Mouse (Mus musculus) MEL-GATA-1-ER (cell line): ENCODE measurements around the gene Htr1d.

Experiments used
- DNase-seq: peaks from one replicate; pipeline ENCODE4 v3.0.0-alpha.2; 2012; ENCODE audit warnings: low read depth; ENCODE audit errors: extremely low read depth

Htr1d gene

GRCm38 (mm10) chr4:136452286-136452685 is 29.0 kb downstream of the Htr1d start:
- no peak for DNase-seq

DNA sequence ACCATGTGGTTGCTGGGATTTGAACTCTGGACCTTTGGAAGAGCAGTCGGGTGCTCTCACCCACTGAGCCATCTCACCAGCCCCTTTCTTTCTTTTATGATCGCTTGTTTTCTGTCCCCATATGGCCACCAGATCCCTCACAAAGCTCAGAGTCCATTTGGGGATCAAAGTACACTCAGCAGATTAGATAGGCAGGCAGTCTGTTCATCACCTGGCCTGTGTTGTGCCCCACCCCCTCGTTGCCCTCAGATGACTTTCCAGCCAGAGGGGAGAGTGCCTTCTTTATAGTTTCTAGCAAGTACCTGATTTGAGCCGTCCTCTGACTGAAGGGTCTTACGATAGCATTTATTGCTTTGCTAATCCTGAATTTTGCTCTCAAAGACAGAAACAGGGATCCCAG is 29.5 kb downstream of the Htr1d start:
- DNase-seq: no peak

- peak; percentile 42 for DNase-seq
These were observed 31.5 kb downstream of the Htr1d start for GRCm38 (mm10) chr4:136454850-136455260.

DNA sequence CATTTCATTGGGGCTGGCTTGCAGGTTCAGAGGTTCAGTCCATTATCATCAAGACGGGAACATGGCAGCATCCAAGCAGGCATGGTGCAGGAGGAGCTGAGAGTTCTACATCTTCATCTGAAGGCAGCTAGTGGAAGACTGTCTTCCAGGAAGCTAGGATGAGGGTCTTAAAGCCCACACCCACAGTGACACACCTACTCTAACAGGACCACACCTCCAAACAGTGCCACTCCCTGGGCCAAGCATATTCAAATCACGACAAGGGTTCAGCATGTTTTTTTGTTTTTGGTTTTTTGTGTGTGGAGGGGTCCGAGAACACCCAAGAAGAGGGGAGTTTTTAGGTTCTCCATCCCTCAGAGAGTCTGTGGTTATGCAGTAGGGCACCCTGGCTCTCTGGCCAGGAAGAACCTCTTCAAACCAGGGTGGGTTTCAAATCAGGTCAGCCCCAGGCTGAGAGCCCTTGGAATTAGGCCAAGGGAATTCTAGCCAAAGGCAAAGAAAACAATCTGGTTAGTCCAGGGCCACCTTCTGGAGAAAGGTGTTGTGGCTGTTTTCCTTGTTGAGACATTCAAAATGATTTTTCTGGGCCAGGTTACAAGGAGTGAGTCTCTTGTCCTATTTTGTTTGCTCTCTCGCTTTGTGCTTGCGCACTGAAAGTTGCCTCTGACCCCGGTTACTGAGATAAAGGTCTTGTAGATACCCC is 33.3 kb downstream of the Htr1d start:
- no peak for DNase-seq

DNA sequence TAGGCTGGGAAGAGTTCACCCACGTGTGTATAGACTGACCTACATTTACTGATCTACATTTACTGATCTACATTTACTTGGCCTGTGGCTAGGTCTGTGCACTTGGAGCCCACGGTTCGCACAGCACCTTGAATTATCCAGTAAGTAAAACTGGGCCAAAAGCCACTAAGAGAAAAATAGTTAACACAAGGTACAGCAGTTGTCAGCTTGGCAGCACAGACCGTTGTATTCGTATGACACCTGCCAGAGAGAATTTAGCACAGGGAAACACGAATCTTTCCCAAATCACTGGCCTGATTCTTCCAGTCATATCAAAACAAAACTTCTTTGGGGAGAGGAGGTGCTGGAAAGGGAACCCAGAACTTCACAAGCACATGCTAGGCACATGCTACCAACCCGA is 35.0 kb downstream of the Htr1d start:
- DNase-seq: no peak

GRCm38 (mm10) chr4:136459210-136459609 is 35.9 kb downstream of the Htr1d start:
- no peak for DNase-seq

DNA sequence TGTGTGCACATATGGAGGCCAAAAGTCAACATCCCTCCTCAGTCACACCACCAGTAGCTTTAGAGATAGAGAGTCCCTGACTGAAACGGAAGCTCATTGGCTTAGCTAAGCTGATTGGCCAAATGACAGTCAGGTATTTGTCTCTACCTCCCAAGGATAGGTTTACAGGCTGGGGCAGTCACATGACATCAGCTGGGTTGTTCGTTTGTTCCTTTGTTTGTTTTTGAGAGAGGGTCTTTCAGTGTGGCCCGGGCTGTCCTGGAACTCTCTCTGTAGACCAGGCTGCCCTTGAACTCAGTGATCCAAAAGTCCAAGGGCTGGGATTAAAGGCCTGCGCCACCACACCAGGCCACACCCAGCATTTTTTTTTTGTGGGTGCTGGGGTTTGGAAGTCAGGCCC is 37.9 kb downstream of the Htr1d start:
- DNase-seq: no peak

DNA sequence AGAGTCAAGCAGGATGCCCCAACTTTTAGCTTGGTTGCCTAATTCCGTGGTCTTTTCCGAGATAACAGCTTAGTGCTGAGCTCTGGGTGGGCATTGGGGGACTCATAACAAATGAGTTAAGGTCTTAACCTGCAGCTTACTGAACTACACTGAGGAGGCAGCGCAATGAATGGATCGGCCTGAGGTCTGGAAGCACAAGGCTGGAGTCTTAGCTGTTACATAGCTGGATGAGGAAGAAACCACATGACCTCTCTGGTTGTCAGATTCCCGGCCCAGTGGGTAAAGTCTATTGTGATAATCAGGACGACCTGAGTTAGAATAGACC is 38.4 kb downstream of the Htr1d start:
- DNase-seq: no peak

DNA sequence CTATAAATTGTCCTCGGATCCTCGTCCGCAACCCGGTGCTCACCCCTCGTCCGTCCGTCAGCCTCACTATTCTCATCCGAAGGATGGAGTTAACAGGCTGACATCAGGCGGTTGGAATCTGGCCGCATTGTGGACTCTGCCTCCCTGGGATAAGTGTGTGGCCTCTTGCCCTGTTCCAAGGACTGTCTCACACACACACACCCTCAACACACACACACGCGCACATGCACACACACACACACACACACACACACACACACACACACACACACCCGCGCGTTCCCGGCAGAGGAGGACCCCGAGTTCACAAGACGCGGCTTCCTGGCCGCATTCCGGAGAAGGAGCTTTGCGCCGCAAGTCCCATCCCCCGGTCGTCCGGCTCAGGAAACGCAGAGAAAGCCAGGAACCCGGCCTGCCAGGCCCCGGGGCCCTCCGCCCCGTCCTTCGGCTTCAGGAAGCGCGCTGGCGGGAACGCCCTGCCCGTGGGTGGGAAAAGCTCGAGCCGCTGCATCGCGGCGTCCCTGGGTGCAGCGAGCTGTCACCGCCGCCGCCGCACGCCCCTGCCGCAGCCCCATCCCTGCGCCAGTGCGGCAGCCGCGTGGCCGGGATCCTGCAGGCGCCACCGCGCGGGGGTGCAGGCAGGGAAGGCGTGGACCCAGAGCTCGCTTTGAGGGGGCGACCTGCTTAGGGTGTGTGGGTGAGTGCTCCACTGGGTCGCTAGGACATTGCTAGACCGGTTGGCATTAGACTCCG is 38.9 kb downstream of the Htr1d start, which contains the start of gene 6030445D17Rik:
6030445D17Rik (plus strand) TSS at position 165 of the 753 bp plus-strand sequence.
- DNase-seq: no peak

DNA sequence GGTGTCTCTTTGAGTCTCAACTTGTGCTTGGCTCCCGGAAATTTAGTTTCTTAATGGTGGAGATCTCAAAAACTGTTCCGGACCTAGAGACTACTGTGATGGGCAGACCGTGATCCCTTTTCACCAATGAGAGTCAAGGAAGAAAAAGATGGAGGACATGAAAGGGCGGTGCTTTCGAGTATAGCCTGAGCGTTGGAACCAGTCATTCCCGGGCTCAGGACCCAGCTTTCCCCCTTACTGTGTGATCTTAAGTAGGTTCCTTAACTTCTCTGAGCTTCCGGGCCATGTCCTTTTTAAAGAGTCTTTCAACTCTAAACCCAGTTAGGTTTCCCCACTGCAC is 39.5 kb downstream of the Htr1d start:
- DNase-seq: peak; percentile 64

DNA sequence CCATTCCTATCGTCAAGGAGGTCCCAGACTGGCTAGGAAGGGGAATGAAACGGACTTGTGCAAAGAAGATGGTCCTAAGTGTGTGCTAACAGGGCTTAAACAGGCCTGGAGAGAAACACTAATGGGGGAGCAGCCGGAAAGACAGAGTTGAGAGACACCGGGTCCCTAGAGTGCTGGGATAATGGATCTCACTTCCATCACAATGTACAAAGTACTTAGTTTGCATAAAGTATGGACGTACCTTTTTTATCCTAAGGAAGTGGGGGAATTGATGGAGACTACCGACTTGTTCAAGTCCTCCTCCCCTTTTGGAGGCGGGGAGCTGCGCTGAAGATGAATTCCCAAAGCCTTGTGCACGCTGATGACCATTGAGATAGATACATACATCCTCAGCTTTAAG is 40.1 kb downstream of the Htr1d start:
- DNase-seq: no peak

DNA sequence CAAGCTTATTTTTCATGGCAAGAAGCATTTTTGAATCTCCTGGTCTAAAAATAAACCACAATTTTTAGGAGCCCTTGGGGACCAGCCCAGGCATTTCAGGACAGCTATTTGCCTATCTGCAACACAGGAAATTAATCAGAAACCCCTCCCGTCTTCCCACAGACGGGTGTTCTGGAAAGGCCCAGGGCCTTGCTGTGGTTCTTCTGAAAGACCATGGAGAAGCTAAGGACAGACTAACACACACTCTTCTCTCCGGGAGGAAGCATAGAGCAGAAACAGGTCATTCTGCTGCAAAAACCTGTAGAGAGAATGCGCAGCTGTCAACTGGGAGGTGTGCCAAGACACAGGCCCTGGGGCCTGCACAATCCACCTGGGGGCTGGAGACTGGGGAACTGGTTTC is 42.9 kb downstream of the Htr1d start:
- DNase-seq: no peak

DNA sequence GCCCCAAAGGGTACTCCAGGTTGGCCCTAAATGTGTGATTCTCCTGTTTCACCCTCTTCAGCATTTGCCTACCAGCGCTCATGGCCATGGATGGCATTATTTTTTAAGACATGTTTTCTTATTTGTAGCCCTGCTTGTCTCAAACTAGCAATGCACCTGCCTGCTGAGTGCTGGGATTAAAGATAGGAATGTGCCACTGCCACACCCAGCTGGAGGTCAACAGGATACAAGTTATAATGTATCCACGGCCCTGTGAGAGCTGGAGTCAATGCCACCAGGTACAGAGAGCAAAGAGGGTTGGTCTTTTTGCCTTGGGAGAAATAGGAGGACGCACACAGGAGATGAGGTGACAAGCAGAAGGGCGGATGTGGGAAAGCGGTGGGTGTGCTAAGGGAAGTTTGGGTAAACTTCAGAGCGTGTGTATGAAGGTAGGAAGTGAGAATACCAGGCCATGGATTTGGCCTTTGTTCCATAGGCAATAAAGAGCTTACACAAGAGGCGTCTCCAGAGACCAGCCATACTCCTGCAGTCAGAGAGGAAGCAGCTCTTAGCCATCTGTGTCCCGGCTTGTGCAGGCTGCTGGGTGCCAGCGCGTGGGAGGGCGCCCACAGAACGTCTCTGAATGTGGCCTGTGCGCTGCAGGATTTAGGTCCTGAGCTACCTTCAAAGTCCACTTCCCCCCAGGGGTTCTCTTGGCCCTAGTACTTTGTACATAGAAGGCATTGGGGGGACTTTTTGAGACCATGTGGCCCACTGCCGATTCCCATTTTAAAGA is 45.4 kb downstream of the Htr1d start:
- no peak for DNase-seq

DNA sequence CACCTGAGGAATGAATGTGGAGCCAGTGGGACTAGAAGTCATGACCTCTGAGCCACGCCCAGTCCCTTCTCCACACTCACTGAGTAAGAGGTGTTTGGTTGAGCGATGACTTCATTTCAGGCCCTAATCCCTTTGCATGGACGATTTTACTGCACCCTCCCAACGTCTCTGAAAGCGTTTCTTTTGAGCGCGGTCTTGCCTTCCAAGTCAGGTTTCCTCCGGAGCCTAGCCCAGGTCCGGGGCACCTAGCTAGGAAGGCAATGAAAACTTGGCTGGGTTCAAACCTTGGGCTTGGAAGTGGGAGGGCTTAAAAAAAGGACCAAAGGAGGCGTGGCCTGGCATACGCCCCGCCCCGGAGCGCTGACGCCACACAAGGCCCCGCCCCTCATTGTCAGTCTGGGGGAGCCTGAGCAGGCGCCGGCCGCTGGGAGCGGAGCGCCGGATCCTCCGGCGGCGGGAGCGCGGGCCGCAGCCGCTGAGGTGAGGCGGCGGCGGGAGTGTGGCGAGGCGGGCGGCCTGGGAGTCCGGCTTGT is 46.1 kb downstream of the Htr1d start, which contains the start of gene Luzp1:
Luzp1 (plus strand) TSS at position 391 of the 533 bp plus-strand sequence.
- DNase-seq: peak; percentile 61

GRCm38 (mm10) chr4:136469941-136470346 is 46.6 kb downstream of the Htr1d start:
- no peak for DNase-seq

DNA sequence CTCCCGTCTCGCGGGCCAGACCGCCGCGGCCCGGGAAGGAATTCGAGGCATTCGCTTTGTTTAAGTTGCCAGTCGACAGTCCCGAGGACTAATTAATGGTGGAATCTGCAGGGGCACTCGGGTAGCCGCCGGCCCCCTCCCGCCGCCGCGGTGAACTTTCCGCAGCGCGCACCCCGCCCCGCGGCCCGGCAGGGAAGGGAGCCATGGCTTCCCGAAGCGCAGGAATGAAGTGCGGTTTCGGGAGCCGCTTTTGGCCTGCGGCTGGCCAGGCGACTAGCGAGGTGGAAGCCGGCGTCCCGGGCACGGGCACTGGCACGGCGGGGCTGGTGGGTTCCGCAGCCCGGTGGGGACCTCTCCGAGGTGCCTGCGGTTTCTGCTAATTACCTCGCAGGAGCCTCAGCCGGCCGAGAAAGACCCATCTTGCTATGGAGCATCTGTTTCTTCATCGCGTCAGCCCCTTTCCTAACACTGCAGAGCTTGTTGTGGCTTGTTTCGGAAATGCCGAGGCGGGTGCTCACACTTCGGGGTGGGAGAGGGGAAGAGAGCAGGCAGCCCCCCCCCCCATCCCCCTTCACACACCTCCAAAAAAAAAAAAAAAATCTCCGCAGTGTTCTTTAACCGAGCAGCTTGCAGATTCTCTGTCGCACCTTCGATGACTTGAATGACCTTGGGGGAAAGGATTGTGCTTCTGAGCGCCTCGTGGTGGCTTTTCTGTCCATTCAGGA is 47.2 kb downstream of the Htr1d start:
- DNase-seq: no peak

DNA sequence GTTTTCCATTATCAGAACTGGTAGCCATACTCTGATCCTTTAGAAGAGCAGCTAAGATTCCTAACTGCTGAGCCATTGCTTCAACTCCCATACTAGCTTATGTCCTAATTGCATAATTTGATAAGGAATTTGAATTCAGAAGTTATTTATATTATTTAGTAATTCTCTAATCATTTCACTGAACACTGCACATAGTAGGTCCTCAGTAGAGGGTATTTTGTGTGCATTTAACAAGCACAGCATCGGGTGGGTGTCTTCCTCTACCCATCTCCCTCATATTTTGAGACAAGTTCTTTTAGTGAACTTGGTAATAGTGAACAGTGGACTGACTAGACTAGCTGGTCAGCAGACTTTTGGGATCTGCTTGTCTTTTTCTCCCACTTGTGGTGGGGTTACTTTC is 53.4 kb downstream of the Htr1d start:
- no peak for DNase-seq

- DNase-seq: no peak
These were observed 63.2 kb downstream of the Htr1d start for GRCm38 (mm10) chr4:136486549-136486948.
